Mouse (Mus musculus): ENCODE results near the gene Ube2e1.

Gene Ube2e1

DNA sequence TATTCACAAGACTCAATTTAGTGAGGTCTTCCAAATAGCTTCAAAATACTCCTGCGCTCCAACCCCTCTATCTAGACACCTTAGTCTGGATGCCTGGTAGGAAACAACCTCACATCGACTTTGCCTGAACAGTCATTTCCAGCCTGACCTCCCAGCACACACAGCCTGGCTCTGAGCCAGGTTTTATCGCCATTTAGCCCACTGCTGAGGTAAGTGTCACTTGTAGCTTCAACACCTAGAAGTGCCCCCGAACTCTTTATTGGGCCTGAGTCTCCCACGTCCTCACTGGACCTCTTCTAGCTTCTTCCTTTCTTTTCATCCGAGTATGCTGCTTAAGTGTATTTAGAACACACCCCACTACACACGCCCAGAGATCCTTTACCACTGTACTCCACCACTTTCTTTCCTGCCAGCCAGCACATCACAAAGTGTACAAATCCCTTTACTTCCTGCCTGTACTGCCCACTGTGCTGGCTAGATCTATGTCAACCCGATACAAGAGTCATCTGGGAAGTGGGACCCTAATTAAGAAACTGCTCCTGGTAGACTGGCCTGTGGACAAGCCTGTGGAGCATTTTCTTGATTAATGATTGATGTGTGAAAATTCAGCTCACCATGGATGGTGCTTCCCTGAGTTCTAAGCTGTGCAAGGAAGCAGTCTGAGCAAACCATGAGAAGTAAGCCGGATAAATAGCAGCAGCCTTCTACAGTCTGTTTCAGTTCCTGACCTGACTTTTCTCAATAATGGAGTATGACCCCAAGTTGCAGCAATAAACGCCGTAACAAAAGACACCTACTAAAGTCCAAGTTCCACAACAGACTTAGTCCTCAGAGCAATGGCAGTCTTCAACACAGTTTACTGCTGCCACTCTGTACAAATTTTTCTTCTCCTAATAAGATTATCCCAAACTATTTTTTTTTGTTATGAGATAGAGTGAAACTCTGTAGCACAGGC, 13.9 kb downstream of the Ube2e1 start:
- DNase-seq (ENCODE audit: low read depth, low spot score) = no peak

DNA sequence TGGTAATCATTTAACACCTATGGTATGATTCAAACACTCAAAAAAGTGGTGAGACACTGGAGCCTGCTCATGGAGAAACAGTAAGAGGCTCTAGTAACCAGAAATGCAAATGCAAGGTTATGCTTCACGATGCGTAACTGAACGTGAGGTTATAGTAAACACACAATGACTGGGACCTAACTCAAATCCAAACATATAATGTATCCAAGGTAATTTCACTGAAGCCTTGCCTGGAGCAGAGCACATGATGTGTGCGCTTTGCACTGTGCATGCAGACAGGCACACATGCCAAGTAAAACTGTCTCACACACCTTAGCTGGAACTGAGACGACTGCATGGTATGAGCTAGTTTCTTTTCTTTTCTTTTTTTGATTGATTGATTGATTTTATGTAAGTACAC, 27.5 kb downstream of the Ube2e1 start:
- DNase-seq (ENCODE audit: low read depth, low spot score) = no peak

DNA sequence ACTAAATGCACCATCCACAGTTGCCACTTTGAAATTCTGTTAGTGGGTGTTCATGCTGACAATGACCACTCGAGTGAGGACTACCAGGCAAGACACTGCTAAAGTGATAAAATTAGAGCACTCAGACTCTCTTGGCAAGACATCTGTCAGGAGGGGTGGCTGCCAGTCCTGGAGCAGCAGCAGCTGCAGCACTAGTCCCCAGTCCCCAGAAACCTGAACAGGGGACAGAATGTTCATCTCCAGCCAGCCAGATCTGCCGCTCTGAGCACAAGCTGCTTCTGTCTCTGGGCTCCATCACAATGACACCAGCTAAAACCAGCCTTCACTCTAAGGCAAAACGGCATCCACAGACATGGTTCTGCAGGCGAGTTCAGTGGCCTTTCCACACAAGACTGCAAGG, 28.4 kb downstream of the Ube2e1 start:
- no peak for DNase-seq (ENCODE audit: low read depth, low spot score)

DNA sequence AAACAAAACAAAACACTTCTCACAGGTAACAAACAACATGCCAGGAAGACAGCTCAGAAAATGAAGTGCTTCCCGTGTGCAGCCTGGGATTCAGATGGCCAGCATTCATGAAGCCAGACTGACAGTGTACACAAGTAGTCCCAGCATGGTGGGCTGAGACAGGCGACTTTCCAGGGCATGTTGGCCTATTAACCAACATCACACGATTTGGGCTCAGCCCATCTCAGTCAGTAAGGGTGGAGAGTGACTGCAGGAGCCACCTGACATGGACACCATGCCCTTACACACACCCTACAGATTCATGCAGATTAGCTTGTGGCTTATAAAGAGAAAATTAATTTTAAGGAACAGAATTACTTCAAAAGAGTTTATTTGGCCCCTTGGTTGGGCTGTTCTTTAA, 28.9 kb downstream of the Ube2e1 start:
- DNase-seq (ENCODE audit: low read depth, low spot score) = no peak

DNA sequence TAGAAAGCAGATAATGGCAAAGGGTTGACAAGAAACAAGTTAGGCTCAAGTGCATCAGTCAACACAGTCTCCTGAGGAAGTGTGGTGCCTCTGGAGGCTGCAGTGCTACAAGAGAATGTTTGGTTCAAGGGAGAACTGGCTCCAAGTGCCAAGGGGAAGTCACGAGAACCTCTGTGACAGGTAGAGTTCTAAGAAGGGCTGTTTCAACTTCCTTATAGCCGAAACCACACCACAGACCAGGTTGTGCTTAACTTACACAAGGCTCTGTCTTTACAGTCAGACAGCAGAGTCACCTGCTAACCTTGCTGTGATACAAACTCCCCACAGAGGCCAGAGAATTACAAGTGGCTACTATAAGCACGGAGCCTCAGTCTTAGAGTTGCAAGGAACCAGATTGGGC, 30.1 kb downstream of the Ube2e1 start:
- no peak for DNase-seq (ENCODE audit: low read depth, low spot score)

DNA sequence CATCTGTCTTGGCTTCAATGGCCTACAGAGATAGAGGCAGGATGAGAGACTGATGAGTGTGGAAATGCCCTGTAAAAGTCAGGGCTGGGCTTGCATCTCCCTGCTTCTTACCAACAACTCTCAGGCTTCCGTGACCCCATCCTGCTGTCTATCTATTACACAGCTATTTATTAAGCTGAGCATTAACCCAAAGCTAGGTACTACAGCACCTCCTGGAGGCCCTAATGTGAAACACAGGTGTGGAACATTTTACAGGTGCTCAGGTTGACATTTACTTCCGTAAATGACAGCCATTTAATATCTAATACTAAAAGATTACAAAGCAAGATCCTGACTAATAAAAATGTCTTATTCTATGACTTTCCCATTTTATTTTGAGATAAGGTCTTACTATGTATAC, 31.0 kb downstream of the Ube2e1 start:
- peak; percentile 19 for DNase-seq (ENCODE audit: low read depth, low spot score)

DNA sequence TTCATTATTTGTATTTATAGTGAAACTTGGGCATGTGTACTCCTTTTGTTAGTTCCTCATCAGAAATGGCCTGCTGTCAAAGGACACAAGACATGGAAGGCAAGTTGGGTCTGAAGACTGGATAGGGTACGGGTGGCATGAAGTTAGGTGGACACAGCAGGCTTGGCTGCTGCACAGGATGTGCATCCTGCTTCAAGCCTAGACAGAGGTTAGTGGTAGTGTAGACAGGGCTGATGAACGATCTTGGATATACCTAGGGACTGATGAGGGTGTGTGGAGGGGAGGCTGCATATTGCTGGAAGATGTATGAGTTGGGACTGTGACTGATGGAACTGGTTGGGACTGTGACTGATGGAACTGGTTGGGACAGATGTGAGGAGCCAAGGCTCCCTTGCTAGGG, 32.8 kb downstream of the Ube2e1 start:
- no peak for DNase-seq (ENCODE audit: low read depth, low spot score)

DNA sequence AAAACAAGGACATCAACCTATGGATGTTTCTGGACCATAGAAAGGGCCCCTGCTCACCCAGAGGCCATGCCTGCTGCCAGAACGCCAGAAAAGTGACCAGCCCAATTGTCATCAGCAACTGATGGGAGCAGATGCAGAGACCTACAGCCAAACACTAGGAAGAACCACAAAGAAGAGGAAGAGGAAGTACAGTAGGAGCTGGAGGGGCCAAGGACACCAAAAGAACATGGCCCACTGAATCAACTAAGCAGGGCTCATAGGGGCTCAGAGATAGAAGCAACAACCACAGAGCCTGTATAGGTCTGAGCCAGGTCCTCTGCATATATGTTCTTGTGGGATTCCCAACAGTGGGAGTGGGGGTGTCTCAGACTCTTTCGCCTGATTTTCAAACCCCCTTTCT, 34.2 kb downstream of the Ube2e1 start:
- no peak for DNase-seq (ENCODE audit: low read depth, low spot score)

DNA sequence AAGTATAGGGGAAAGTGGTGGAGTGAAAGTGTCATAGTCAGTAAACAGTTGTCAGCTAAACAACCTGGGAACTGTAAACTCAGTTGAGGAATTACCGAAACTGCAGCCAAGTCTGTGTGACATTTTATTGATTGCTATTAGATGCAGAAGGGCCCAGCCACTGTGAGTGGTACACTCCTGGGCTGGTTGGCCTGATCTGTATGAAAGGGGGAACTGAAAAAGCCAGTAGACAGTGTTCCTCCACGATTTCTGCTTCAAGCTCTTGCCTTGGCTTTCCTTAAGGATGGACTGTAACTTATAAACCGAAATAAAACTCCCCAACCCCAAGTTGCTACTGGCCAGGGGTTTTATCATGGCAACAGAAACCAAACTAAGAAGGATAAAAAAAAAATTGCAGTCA, 39.1 kb downstream of the Ube2e1 start:
- no peak for DNase-seq (ENCODE audit: low read depth, low spot score)

DNA sequence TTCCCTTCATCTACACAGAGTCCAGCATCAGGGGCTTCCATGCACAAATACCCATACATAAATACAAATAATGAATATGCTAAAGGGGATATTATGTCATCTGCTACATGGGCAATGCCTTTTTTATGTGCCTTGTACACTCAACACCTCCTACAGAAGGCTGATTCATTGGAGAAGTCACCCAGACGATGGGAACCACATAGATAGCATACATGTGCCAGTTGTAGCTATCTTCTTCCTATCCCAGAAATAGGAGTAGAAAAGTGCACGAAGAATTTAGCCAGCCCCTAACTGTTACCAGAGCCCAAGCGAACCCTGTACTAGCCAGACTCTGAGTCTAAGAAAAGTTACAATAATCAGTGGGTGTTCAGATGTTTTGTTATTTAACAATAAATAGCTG, 39.5 kb downstream of the Ube2e1 start:
- no peak for DNase-seq (ENCODE audit: low read depth, low spot score)

DNA sequence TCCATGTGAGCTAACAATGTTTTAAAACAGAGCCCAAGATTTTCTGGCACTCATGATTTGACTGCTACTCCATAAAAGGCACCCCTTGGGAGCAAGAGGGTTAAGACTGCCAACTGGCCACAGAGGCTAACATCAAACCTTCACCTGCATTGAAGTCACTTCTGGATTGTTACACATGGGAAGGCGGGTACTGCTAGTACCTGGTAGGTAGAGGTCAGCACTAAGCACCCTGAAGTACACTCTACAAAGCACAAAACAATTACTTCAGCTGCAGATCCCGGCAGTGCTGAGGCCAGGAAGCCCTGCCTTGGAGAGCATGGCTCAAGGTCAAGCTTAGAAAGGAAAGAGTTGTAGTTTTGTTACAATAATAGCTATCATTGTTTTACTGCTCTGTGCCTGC, 44.3 kb downstream of the Ube2e1 start:
- no peak for DNase-seq (ENCODE audit: low read depth, low spot score)

DNA sequence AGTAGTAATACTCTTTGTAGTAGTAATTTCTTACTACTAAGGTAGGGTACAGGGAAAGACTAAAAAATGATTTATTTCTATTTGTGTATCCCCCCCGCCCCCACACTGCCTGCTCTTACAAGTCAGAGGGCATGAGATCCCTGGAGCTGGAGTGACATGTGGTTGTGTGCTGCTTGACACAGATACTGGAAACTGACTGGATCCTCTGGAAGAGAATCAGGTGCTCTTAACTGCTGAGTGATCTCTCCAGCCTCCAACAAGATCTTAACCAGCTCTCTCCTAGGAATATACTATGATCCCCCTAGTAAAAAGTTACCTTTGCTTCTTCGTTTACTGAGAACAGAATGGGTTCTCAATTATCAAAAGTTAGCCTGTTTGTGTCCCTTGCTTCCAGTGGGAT, 45.2 kb downstream of the Ube2e1 start:
- DNase-seq (ENCODE audit: low read depth, low spot score) = no peak

DNA sequence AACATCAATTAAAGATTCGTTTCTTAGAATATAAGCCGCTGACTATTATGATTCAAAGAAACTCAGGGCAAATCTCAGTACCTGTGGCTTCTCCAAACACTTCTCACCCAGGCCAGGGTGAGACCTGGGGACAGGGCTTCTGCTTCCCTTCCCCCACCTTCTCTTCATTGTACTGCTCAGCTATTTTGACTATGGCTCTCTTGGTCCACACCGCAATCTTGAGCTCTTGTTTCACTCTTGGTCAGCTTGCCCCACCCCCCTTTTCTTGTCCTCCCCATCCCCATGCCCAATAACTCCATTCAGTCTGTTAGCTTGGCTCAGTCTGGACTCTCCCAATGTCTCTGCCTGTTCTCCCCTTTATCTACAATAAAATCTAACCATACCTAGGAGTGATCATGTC, 46.2 kb downstream of the Ube2e1 start:
- no peak for DNase-seq (ENCODE audit: low read depth, low spot score)

DNA sequence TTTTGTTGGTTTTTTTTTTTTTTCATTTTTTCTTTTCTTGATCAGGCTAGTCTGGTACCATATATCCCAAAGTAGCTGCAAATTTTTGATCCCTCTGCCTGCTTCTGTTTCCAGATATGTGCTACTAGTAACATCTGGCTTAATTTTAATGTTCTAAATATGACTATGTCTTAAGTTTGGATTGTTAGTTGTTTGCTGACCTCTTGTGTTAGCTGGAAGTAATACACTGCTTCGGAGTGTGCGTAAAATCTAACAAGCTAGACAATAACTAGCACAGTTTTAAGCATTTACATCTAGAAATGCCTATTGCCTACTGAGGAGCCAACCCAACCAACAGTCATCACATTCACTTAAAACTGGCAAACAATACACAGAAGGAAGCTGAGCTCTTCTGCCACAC, 47.1 kb downstream of the Ube2e1 start:
- peak; percentile 16 for DNase-seq (ENCODE audit: low read depth, low spot score)

DNA sequence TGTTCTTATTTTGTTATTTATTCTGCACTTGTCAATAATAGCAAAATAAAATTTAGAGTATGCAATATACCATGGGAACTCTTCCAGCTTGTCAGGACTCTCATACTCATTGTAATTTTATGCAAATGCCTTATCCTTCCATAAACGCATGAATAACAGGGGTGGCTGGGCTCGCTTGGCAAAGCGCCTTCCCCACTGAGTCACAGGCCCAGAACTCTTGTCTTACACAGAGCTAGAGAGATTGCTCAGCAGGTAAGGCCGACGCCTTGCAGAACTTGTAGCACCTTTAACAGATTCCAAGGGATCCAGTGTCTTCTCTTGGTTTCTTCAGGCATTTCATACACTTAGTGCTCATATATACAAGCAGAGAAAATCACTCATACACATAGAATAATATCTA, 51.3 kb downstream of the Ube2e1 start:
- no peak for DNase-seq (ENCODE audit: low read depth, low spot score)

DNA sequence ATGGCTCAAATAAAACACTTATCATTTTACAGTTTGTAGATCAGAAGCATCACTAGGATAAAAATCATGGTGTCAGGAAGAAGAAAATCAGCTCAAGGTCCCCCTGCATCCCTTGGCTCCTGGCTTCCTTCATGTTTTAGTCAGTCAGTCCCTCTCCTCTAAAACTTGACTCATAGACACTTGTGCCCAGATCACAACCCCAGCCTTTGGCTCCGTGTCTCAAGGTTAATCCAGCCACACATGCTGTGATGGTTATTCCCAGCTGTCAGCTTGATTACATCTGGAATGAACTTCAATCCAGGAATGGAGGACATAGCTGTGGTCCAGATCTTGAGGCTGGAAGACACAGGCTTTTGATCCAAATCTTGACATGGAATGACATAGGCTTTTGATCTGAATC, 57.1 kb downstream of the Ube2e1 start:
- DNase-seq (ENCODE audit: low read depth, low spot score) = no peak

DNA sequence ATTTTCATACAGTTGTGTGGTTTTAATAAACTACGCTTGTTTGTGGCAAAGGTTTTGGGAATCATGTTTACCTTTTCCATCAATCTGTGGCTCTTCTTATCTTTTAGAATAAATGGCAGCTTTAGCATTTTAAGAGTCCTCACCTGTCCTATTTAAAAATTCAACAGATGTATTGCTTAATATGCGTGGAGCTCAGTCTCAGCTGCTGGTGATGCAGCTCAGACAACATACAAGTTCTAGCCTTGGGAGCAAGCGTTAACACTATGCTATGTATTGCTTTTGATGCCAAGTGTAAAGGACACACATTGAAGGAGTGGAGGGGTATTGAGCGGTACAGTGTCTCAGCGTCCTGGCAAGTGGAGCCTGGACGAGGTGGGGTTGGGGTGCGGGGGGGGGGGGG, 60.0 kb downstream of the Ube2e1 start:
- DNase-seq (ENCODE audit: low read depth, low spot score) = no peak

DNA sequence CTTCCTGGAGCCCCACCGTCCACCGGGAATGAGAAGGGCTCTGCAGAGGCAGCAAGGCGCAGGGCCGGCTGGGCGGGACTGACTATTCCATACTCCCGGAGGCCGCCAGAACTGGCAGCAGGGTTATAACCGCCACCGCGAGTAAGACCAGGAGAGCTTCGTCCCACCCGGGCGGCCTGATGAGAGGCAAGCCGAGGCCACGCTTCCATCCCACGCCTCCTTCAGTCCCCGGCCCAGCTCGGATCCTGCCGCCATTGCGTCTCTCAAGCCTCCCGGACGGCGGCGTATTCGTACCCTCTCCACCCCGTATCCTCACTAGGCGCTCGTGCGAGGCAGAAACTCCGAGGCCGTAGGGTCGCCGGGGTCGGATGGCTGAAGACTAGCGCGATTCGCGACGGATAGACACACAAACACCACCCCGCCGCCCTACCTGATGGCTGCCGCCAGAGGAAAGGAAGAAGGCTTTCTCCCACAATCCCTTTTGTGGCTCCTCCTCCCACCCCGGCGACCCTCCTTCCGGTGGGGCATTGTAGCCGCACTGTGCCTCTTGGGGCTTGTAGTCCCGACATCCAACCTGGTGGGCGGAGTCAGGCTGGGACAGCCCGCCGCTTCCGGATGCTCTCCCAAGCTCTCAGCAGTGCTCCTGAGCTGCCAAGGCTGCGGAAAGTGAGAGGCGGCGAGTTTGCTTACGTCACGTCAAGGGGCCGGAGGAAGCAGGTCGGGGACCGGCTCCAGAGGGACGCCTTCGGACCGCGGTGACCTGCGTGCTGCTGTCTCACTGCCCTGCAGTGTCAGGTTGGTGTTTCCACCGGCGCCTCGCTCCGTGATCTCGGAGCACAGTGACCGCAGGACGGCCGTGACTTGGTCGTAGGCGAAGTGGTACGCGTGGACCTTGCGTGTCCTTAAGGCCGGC, 60.9 kb downstream of the Ube2e1 start, which contains the start of the genes Nkiras1 and Rpl15:
Nkiras1 (plus strand) TSS at position 608 of the 913 bp plus-strand sequence.
Rpl15 (minus strand) TSS at position 863 of the 913 bp plus-strand sequence.
- peak; percentile 98 for DNase-seq (ENCODE audit: low read depth, low spot score)

DNA sequence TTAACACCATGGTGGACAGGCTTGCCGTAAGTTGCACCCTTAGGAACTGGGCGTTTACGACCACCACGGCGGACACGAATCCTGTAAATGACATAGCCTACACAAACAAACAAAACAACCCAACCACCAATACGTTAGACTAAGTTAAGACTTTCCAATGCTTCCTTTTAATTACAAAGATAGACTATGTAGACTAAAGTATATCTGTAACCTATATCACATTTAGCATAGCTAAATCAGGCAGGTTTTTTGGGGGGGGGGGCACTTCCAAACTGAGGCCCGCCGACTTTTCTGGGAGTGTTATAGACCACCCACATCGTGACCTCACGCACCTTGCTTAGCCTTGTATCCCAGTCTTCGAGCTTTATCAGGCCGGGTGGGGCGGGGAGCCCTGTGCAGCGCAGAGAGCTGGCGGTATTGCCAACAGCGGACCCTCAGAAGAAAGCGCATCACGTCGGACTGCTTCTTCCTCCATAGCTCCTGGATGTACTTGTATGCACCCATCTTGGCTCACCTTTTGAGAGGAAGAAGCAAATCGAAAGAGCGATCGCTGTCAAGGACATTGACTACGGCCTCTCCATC, 61.6 kb downstream of the Ube2e1 start:
- peak; percentile 31 for DNase-seq (ENCODE audit: low read depth, low spot score)

DNA sequence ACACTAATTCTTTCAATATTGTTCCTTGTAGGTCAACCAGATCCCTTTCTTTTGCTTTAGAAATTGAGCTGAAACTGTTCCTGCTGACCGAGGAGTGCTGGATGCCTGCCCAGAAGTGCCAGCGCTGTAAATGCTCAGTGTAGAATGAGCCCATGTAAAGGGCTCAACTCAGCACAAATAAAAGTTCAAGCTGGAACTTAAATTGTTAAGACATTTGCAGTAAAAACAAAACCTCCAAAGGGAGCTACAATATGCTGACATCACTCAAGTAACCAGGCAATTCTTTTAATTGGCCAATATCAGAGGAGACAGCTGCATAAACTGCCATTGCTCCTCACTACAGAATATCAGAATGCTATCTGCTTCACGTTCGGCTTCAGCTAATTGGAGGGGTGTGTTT, 68.2 kb downstream of the Ube2e1 start:
- no peak for DNase-seq (ENCODE audit: low read depth, low spot score)

DNA sequence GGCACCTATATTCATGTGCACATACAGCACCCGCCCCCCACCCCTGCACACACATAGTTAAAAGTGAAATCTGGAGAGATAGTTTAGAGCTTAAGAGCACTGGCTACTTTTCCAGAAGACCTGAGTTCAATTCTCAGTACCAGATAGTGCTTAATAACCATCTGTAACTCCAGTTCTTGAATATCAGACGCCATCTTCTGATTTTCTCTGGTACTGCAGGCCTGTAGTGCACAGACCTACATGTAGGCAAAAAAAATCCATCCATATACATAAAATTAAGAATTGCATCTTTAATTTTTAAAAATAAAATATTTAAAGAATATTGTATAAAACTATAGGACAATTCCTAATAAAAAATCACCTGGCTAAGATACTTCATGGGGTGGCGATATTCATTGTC, 70.5 kb downstream of the Ube2e1 start:
- DNase-seq (ENCODE audit: low read depth, low spot score) = peak; percentile 36

DNA sequence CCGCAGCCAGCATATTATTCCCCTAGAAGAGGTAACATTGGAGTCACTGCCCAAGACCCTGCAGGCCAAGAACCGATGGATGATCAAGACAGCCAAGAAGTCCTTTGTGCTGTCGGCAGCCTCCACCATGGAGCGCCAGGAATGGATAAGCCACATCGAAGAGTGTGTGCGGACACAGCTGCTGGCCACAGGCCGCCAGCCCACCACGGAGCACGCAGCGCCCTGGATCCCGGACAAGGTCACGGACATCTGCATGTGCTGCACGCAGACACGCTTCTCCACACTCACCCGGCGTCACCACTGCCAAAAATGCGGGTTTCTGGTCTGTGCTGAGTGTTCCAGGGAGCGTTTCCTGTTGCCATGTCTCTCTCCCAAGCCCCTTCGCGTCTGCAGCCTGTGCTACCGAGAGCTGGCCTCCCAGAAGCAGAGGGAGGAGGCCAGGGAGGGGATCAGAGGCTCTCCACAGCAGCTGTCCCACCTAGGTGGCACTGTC, 89.0 kb downstream of the Ube2e1 start:
- no peak for DNase-seq (ENCODE audit: low read depth, low spot score)

All from ES-CJ7 (cell line).